Mouse (Mus musculus) layer of hippocampus, adult 8-10 months (tissue): ENCODE data around the gene Mr1. TPM values are rescaled to one million over a fixed set of nuclear protein-coding genes. Genes with fewer than 3 reads are reported as not detected.
"Not testable (repeated sequence)": the region's sequence is repeated elsewhere in the genome, so short reads cannot be mapped to it uniquely, and the experiment has no call there.

ENCODE experiments used
- DNase-seq, 2 experiments: peaks; one replicate each; pipeline ENCODE4 v3.0.0; 2022; ENCODE audit warnings: low spot score in 2 of 2
- total RNA-seq, 4 experiments: library from RNA; stranded (reverse); gene quantifications; 2 replicates each; pipeline ENCODE4 v1.2.4; 2022

Mr1 gene
- 1 to 10 TPM; 4.1 to 7.0 (median 4.9) TPM for total RNA-seq

GRCm38 (mm10) chr1:155146572-155146980 is at the start of gene Mr1:
Mr1 (minus strand) TSS chr1:155146814.
- no peak for DNase-seq

- peak; percentile 80 to 83 for DNase-seq
Measured at GRCm38 (mm10) chr1:155192805-155193368, 46.3 kb upstream of the Mr1 start.

GRCm38 (mm10) chr1:155191671-155192070 is 45.1 kb upstream of the Mr1 start:
- no peak for DNase-seq

- DNase-seq: no peak
Measured at GRCm38 (mm10) chr1:155191219-155191618, 44.6 kb upstream of the Mr1 start.

- DNase-seq: no peak
Measured at GRCm38 (mm10) chr1:155188656-155189055, 42.0 kb upstream of the Mr1 start.

- DNase-seq: no peak
Measured at GRCm38 (mm10) chr1:155184191-155184590, 37.6 kb upstream of the Mr1 start.

- DNase-seq: no peak
Measured at GRCm38 (mm10) chr1:155178192-155178924, 31.7 kb upstream of the Mr1 start.

- no peak for DNase-seq
Measured at GRCm38 (mm10) chr1:155174424-155174823, 27.8 kb upstream of the Mr1 start.

GRCm38 (mm10) chr1:155173644-155174016 is 27.0 kb upstream of the Mr1 start:
- not testable (repeated sequence) for DNase-seq

GRCm38 (mm10) chr1:155172895-155173643 is 26.5 kb upstream of the Mr1 start:
- no peak for DNase-seq

- DNase-seq: no peak
Measured at GRCm38 (mm10) chr1:155169935-155170334, 23.3 kb upstream of the Mr1 start.

- no peak for DNase-seq
Measured at GRCm38 (mm10) chr1:155167453-155167852, 20.8 kb upstream of the Mr1 start.

- DNase-seq: peak in 1 of 2 experiments; percentile 36
Measured at GRCm38 (mm10) chr1:155158970-155159484, 12.4 kb upstream of the Mr1 start.

- DNase-seq: peak; percentile 96 to 97
Measured at GRCm38 (mm10) chr1:155158141-155158969, 11.7 kb upstream of the Mr1 start, which contains the start of gene Stx6. Stx6 (plus strand) TSS chr1:155158715.

- no peak for DNase-seq
Measured at GRCm38 (mm10) chr1:155153906-155154305, 7.3 kb upstream of the Mr1 start.

- DNase-seq: no peak
Measured at GRCm38 (mm10) chr1:155150821-155151220, 4.2 kb upstream of the Mr1 start.

GRCm38 (mm10) chr1:155149403-155149802 is 2.8 kb upstream of the Mr1 start:
- no peak for DNase-seq

- no peak for DNase-seq
Measured at GRCm38 (mm10) chr1:155147228-155147627, 614 bp upstream of the Mr1 start.

GRCm38 (mm10) chr1:155145620-155146019 is 994 bp downstream of the Mr1 start:
- no peak for DNase-seq

GRCm38 (mm10) chr1:155140076-155140475 is 6.5 kb downstream of the Mr1 start:
- peak; percentile 44 to 64 for DNase-seq

- no peak for DNase-seq
Measured at GRCm38 (mm10) chr1:155138795-155139194, 7.8 kb downstream of the Mr1 start.
